Mouse (Mus musculus): ENCODE measurements at regions not wholly inside any gene's neighbourhood (a gene's known extent, or its start where the extent isn't known, plus 50 kb on each side); places are given as distances from the start of the nearest gene placed in this dataset.
"Not testable (repeated sequence)": the region's sequence is repeated elsewhere in the genome, so short reads cannot be mapped to it uniquely, and the experiment has no call there.

DNA sequence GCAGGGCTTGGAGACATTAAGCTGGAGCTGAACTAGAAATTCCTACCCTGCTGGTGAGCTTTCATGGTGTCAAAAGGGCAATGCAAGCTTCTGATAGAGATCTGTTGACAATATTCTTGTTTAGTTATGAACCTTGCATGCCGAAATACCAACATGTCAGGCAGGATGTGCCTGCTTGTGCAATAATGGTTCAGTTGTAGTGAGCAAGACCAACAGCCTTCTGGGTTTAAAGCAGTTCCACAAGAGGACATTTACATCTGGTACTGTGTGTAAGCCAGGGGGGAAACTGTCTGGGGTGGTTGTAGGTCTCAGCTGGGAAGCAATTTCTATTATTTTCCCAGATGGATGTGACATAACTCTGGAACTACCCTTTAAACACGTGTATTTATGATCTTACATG, 987.6 kb upstream of the Gm38303 start:
- H3K4me1 ChIP-seq (ENCODE audit: control insufficient read depth, insufficient read depth, low read length): no peaks in the 10 kb centered on the region
- H3K9me3 ChIP-seq (replicated peaks; ENCODE audit: control insufficient read depth, low read length): no peaks in the 10 kb centered on the region
- no peak for DNase-seq (ENCODE audit: low spot score)
- no peaks in the 10 kb centered on the region for H3K36me3 ChIP-seq (ENCODE audit: control insufficient read depth, insufficient read depth, low read length)
- no peaks in the 10 kb centered on the region for H3K27me3 ChIP-seq (replicated peaks; ENCODE audit: control insufficient read depth, insufficient read depth, low read length)
- no peak for ATAC-seq
- WGBS: 67% methylated on average over 2 of the region's 2 CpGs
- H3K4me2 ChIP-seq (ENCODE audit: low read length): no peak overlapping the region
- no peak overlapping the region for H3K9ac ChIP-seq (ENCODE audit: low read length)
- no peak overlapping the region for H3K4me3 ChIP-seq (ENCODE audit: low read depth, low read length)
- H3K27ac ChIP-seq (ENCODE audit: low read depth, low read length): no peak overlapping the region

DNA sequence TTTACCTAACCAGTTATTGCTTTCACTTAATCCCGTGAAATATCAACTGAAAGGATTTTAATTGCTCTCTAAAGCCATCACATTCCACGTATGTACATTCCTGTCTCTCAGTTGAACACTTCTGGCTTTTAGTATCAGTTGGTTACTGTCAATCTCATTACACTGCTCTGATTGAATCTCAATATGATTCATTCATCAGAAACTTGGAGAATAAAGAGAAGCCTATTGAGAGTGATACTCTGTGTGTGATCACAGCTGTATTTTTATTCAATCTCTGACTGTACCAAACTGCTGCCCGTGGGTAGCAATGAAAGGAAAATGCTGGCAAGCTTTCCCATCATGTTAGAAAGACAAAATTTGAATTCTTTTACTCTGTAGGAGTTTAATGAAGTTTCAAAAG, 957.5 kb upstream of the Gm38303 start:
- Histone ChIP-seq H3K36me3 (ENCODE audit: control insufficient read depth, insufficient read depth, low read length) (no peaks in the 10 kb centered on the region), H3K4me2 (ENCODE audit: low read length) (no peak overlapping the region), H3K9ac (ENCODE audit: low read length) (no peak overlapping the region), H3K27me3 (replicated peaks; ENCODE audit: control insufficient read depth, insufficient read depth, low read length) (no peaks in the 10 kb centered on the region), H3K4me3 (ENCODE audit: low read depth, low read length) (no peak overlapping the region), H3K4me1 (ENCODE audit: control insufficient read depth, insufficient read depth, low read length) (no peaks in the 10 kb centered on the region), H3K27ac (ENCODE audit: low read depth, low read length) (no peak overlapping the region), H3K9me3 (replicated peaks; ENCODE audit: control insufficient read depth, low read length) (no peaks in the 10 kb centered on the region)
- no peak for ATAC-seq
- 75% methylated on average over 3 of the region's 3 CpGs for WGBS
- peak; percentile 7 for DNase-seq (ENCODE audit: low spot score)

- WGBS: 53% methylated on average over 3 of the region's 3 CpGs
- Histone ChIP-seq H3K4me3 (ENCODE audit: low read depth, low read length) (no peak overlapping the region), H3K9me3 (replicated peaks; ENCODE audit: control insufficient read depth, low read length) (no peaks in the 10 kb centered on the region), H3K27me3 (replicated peaks; ENCODE audit: control insufficient read depth, insufficient read depth, low read length) (no peaks in the 10 kb centered on the region), H3K4me2 (ENCODE audit: low read length) (no peak overlapping the region), H3K4me1 (ENCODE audit: control insufficient read depth, insufficient read depth, low read length) (no peaks in the 10 kb centered on the region), H3K36me3 (ENCODE audit: control insufficient read depth, insufficient read depth, low read length) (no peaks in the 10 kb centered on the region), H3K27ac (ENCODE audit: low read depth, low read length) (no peak overlapping the region), H3K9ac (ENCODE audit: low read length) (no peak overlapping the region)
- ATAC-seq (peak; percentile 85), DNase-seq (ENCODE audit: low spot score) (peak; percentile 75)
Measured at GRCm38 (mm10) chr3:11261052-11261451, 925.6 kb upstream of the Gm38303 start.

GRCm38 (mm10) chr3:11213996-11214395, 878.5 kb upstream of the Gm38303 start:
- ATAC-seq (no peak), DNase-seq (ENCODE audit: low spot score) (no peak)
- WGBS: 89% methylated on average over 2 of the region's 2 CpGs

GRCm38 (mm10) chr3:11212921-11213648, 877.6 kb upstream of the Gm38303 start:
- ATAC-seq (peak; percentile 46; the same call in 1 of the 2 replicates), DNase-seq (ENCODE audit: low spot score) (peak; percentile 43)
- WGBS: 15% methylated on average over 9 of the region's 9 CpGs
- H3K9me3 ChIP-seq (replicated peaks; ENCODE audit: control insufficient read depth, low read length); H3K27ac ChIP-seq (ENCODE audit: low read depth, low read length); H3K4me3 ChIP-seq (ENCODE audit: low read depth, low read length); H3K4me1 ChIP-seq (ENCODE audit: control insufficient read depth, insufficient read depth, low read length); H3K36me3 ChIP-seq (ENCODE audit: control insufficient read depth, insufficient read depth, low read length); H3K9ac ChIP-seq (ENCODE audit: low read length); H3K27me3 ChIP-seq (replicated peaks; ENCODE audit: control insufficient read depth, insufficient read depth, low read length): not testable (repeated sequence)
- H3K4me2 ChIP-seq (ENCODE audit: low read length): peak overlapping the region; percentile 25; the same call in 1 of the 2 replicates

More at GRCm38 (mm10) chr3:11213996-11214395, 878.5 kb upstream of the Gm38303 start:
- Histone ChIP-seq H3K4me1 (ENCODE audit: control insufficient read depth, insufficient read depth, low read length) (no peaks in the 10 kb centered on the region), H3K27me3 (replicated peaks; ENCODE audit: control insufficient read depth, insufficient read depth, low read length) (no peaks in the 10 kb centered on the region), H3K4me2 (ENCODE audit: low read length) (no peak overlapping the region), H3K9me3 (replicated peaks; ENCODE audit: control insufficient read depth, low read length) (no peaks in the 10 kb centered on the region), H3K27ac (ENCODE audit: low read depth, low read length) (no peak overlapping the region), H3K36me3 (ENCODE audit: control insufficient read depth, insufficient read depth, low read length) (no peaks in the 10 kb centered on the region), H3K9ac (ENCODE audit: low read length) (no peak overlapping the region), H3K4me3 (ENCODE audit: low read depth, low read length) (no peak overlapping the region)

GRCm38 (mm10) chr3:11212290-11212912, 876.9 kb upstream of the Gm38303 start:
- not testable (repeated sequence) for H3K4me3 ChIP-seq (ENCODE audit: low read depth, low read length); H3K9ac ChIP-seq (ENCODE audit: low read length); ATAC-seq; H3K4me1 ChIP-seq (ENCODE audit: control insufficient read depth, insufficient read depth, low read length); H3K36me3 ChIP-seq (ENCODE audit: control insufficient read depth, insufficient read depth, low read length); DNase-seq (ENCODE audit: low spot score); H3K27ac ChIP-seq (ENCODE audit: low read depth, low read length); H3K27me3 ChIP-seq (replicated peaks; ENCODE audit: control insufficient read depth, insufficient read depth, low read length); H3K9me3 ChIP-seq (replicated peaks; ENCODE audit: control insufficient read depth, low read length)
- H3K4me2 ChIP-seq (ENCODE audit: low read length): 0 out of 2 replicates have a peak overlapping the region, but pooled peaks have one; percentile 25
- WGBS: 15% methylated on average over 4 of the region's 4 CpGs

DNA sequence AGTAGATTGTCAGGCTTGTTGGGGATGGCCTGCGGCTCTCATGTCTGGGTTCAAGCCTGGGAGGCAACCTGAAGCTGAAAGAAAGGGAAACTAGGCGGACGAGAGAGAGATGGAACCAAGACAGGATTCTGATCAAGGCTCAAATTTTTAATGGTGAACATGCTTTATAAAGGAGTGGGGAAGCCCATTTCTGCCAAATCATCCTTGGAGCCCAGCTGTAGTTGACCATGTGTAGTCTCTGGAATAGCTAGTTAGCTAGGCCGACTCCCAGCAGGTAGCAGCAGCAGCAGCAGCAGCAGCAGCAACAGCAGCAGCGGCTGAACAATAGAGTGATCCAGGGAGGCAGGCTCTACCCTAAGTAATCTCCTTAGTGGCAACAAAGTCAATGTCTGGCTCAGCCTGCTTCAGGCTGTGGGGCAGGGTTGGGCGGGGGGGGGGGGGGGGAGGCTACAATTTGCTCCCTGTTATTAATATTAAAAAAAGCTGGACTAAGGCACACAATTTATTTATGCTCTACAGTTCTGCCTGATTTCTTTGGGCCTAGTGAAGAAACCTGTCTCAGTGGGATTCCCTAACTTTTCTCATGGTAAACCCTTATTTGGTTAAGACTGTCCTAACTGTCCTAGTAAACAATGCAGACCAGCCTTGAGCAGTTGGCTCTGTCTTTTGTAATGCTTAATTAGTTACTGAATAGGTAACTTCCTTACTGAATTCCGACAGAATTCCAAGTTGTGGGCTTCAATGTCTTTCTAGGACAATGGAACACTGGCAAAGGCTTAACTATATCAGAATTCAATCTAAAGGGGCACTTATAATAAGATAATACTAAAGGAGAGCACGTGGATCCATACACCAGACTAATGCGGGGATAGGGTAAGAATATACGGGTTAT, 875.7 kb upstream of the Gm38303 start:
- not testable (repeated sequence) for ATAC-seq; H3K9me3 ChIP-seq (replicated peaks; ENCODE audit: control insufficient read depth, low read length); H3K36me3 ChIP-seq (ENCODE audit: control insufficient read depth, insufficient read depth, low read length); H3K27me3 ChIP-seq (replicated peaks; ENCODE audit: control insufficient read depth, insufficient read depth, low read length); H3K4me2 ChIP-seq (ENCODE audit: low read length); H3K9ac ChIP-seq (ENCODE audit: low read length); H3K27ac ChIP-seq (ENCODE audit: low read depth, low read length); H3K4me3 ChIP-seq (ENCODE audit: low read depth, low read length); H3K4me1 ChIP-seq (ENCODE audit: control insufficient read depth, insufficient read depth, low read length)
- 41% methylated on average over 9 of the region's 10 CpGs for WGBS
- peak; percentile 4 for DNase-seq (ENCODE audit: low spot score)

DNA sequence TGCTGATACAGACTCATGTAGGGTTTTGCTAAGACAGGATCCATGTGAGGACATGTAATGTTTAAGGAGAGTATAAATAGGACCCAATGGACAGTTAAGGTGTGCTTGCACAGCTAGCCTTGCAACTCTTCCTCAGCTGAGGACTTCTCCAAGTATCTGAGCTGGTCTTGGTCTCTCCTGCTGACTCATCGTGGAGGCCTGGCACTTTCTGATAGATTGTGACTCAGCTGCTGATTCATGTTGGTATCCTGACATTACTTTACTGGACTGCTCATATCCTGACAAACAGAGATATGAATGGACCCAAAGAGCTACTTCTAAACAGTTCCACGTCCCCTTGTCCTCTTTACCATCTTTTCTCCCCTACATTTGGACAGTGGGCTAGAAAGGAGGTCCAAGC, 838.5 kb upstream of the Gm38303 start:
- WGBS: 76% methylated on average over 2 of the region's 2 CpGs
- Histone ChIP-seq H3K36me3 (ENCODE audit: control insufficient read depth, insufficient read depth, low read length) (no peaks in the 10 kb centered on the region), H3K4me2 (ENCODE audit: low read length) (no peak overlapping the region), H3K27ac (ENCODE audit: low read depth, low read length) (no peak overlapping the region), H3K4me3 (ENCODE audit: low read depth, low read length) (no peak overlapping the region), H3K4me1 (ENCODE audit: control insufficient read depth, insufficient read depth, low read length) (no peaks in the 10 kb centered on the region), H3K9me3 (replicated peaks; ENCODE audit: control insufficient read depth, low read length) (no peaks in the 10 kb centered on the region), H3K27me3 (replicated peaks; ENCODE audit: control insufficient read depth, insufficient read depth, low read length) (no peaks in the 10 kb centered on the region), H3K9ac (ENCODE audit: low read length) (no peak overlapping the region)
- ATAC-seq (no peak), DNase-seq (ENCODE audit: low spot score) (no peak)
